Mouse (Mus musculus) C2C12 (cell line): ENCODE data around the gene Abcd3.

ENCODE experiments used
- CEBPB ChIP-seq: IDR thresholded peaks from one replicate; pipeline ENCODE4 v1.6.1; 2011; ENCODE audit warnings: low read depth, mild to moderate bottlenecking, control low read depth, moderate library complexity
- CTCF ChIP-seq: IDR thresholded peaks from one replicate; pipeline ENCODE4 v1.5.1; 2011; ENCODE audit not compliant: control insufficient read depth, insufficient read depth, insufficient read length
- MAX ChIP-seq: IDR thresholded peaks from one replicate; pipeline ENCODE4 v1.6.1; 2011; ENCODE audit warnings: mild to moderate bottlenecking, control low read depth
- MYOG ChIP-seq: IDR thresholded peaks from one replicate; pipeline ENCODE4 v1.6.1; 2011; ENCODE audit not compliant: control insufficient read depth, insufficient read length; ENCODE audit errors: extremely low read depth

DNA sequence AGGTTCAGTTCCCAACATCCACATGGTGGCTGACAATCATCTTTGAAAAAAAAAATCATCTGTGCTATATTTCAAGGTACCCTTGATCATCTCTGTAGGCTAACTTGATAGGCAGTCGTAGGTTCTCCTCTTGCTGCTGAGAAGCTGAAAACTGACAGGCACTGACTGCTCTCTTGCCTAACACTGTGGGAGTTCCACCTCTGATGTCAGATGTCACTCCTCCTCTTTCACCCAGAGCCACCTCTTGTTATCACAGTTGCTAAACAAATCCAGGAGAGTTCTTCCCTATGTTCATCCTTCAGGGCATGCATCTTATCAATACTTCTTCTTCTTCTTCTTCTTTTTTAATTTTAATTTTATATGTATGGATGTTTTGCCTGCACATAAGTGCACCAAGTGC, 10.0 kb upstream of the Abcd3 start:
- no peak for TF ChIP-seq CTCF
- TF ChIP-seq MYOG = no peak
- TF ChIP-seq CEBPB = no peak
- no peak for TF ChIP-seq MAX
